Mouse (Mus musculus): ENCODE measurements around the gene Ccl2. TPM values are rescaled to one million over a fixed set of nuclear protein-coding genes. Genes with fewer than 3 reads are reported as not detected.

The Ccl2 gene
- polyA plus RNA-seq, 1 experiment from 2014 or later, result 5.0 TPM

DNA sequence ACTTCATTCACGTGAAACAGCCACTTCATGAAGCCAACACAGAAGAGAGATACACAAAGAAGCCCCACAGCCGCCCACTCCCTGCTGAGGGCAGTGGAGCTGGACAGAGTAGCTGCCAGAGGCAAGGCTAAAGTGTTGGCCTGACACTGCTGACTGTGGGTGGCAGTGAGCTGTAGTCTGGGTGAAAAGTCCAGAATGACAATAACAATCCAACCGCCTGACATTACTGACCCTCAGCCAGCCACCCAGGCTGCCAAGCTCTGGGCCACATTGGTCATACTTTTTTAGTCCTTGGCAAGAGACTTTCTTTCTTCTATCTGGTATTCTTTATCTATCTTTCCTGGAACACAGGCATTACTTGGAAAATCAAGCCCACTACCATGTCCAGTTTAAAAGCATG lies 35.7 kb downstream of the Ccl2 start:
- Histone ChIP-seq H3K4me1 (no peaks in the 10 kb centered on the region), H3K36me3 (no peaks in the 10 kb centered on the region), H3K9ac (no peak overlapping the region), H3K4me2 (replicated peaks) (no peak overlapping the region), H3K27me3 (peaks cover 3% of the 10 kb centered on the region; the same call in 1 of the 2 replicates), H3K4me3 (replicated peaks) (no peak overlapping the region), H3K9me3 (replicated peaks) (no peaks in the 10 kb centered on the region), H3K27ac (replicated peaks) (no peak overlapping the region)
- 80% methylated on average over 3 of the region's 3 CpGs for WGBS
- ATAC-seq (ENCODE audit: insufficient number of reproducible peaks, low FRiP score, low TSS enrichment, low read depth), result no peak

GRCm38 (mm10) chr11:82072374-82072773 lies 37.0 kb downstream of the Ccl2 start:
- H3K4me2 ChIP-seq (replicated peaks), result no peak overlapping the region
- no peak overlapping the region for H3K4me3 ChIP-seq (replicated peaks)
- no peak for ATAC-seq (ENCODE audit: insufficient number of reproducible peaks, low FRiP score, low TSS enrichment, low read depth)
- no peak overlapping the region for H3K27ac ChIP-seq (replicated peaks)
- no peaks in the 10 kb centered on the region for H3K4me1 ChIP-seq
- 68% methylated on average over 1 of the region's 1 CpGs for WGBS
- H3K36me3 ChIP-seq, result no peaks in the 10 kb centered on the region
- H3K9me3 ChIP-seq (replicated peaks), result no peaks in the 10 kb centered on the region
- H3K9ac ChIP-seq, result no peak overlapping the region
- H3K27me3 ChIP-seq, result no peaks in the 10 kb centered on the region

DNA sequence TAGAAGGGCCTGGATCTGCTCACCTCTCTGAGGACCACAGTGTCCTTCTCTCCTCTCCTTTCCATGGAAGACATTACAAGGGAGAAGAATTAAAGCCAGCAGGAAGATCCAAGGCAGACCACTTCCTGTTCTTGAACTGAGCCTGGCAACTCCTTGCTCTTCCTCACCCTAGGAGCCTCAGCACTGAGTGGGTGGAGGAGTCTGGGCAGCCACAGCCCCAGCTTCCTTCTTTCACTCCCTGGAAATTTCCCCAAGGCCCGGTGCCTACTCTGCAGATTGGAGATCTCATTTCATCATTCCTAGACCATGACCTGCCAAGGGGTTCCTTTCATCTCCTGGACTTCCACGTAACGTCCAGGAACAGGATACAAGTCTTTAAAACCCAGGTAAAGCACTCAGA lies 37.6 kb downstream of the Ccl2 start:
- H3K4me3 ChIP-seq (replicated peaks), result no peak overlapping the region
- 72% methylated on average over 3 of the region's 3 CpGs for WGBS
- H3K36me3 ChIP-seq, result no peaks in the 10 kb centered on the region
- no peak overlapping the region for H3K9ac ChIP-seq
- peaks cover 5% of the 10 kb centered on the region for H3K4me1 ChIP-seq
- no peaks in the 10 kb centered on the region for H3K9me3 ChIP-seq (replicated peaks)
- H3K27me3 ChIP-seq, result no peaks in the 10 kb centered on the region
- H3K4me2 ChIP-seq (replicated peaks), result no peak overlapping the region
- no peak for ATAC-seq (ENCODE audit: insufficient number of reproducible peaks, low FRiP score, low TSS enrichment, low read depth)
- no peak overlapping the region for H3K27ac ChIP-seq (replicated peaks)

GRCm38 (mm10) chr11:82073686-82074085 lies 38.3 kb downstream of the Ccl2 start:
- Histone ChIP-seq H3K9me3 (replicated peaks) (no peaks in the 10 kb centered on the region), H3K27me3 (no peaks in the 10 kb centered on the region), H3K4me3 (replicated peaks) (no peak overlapping the region), H3K27ac (replicated peaks) (no peak overlapping the region), H3K9ac (no peak overlapping the region), H3K36me3 (no peaks in the 10 kb centered on the region), H3K4me2 (replicated peaks) (no peak overlapping the region), H3K4me1 (peaks cover 7% of the 10 kb centered on the region)
- no peak for ATAC-seq (ENCODE audit: insufficient number of reproducible peaks, low FRiP score, low TSS enrichment, low read depth)
- WGBS, result 63% methylated on average over 3 of the region's 3 CpGs

GRCm38 (mm10) chr11:82077031-82077430 lies 41.7 kb downstream of the Ccl2 start:
- Histone ChIP-seq H3K9ac (no peak overlapping the region), H3K4me2 (replicated peaks) (no peak overlapping the region), H3K9me3 (replicated peaks) (no peaks in the 10 kb centered on the region), H3K27me3 (no peaks in the 10 kb centered on the region), H3K4me3 (replicated peaks) (no peak overlapping the region), H3K27ac (replicated peaks) (no peak overlapping the region), H3K4me1 (peaks cover 7% of the 10 kb centered on the region), H3K36me3 (no peaks in the 10 kb centered on the region)
- no peak for ATAC-seq (ENCODE audit: insufficient number of reproducible peaks, low FRiP score, low TSS enrichment, low read depth)
- WGBS, result 74% methylated on average over 3 of the region's 3 CpGs

DNA sequence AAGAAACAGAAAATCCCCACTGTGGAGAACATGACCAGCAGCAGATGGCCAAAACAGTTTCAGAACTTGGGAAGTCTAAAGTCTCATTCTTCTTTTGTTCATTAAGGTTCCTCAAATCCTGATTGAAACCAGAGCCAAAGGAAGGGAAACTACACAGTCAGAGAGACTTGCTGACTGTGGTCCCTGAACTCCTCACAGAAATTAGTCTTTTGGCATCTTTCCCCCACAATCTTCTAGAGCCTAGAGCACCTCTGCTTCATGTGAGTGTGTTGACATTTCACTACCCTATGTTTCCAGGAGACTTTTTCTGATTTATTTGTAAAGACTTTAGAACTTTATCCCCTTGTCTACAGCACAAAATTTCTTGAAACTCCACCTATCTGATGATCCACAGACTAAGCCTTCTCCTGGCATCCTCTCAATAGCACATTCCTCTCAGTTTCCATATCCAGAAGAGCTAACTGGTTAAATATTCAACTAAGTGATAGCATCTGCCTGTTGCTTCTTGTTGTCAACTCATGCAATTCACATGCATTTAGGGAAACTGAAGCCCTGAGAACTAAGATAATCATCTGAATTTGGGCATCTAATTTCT lies 42.9 kb downstream of the Ccl2 start:
- H3K27me3 ChIP-seq, result no peaks in the 10 kb centered on the region
- H3K27ac ChIP-seq (replicated peaks), result no peak overlapping the region
- H3K9me3 ChIP-seq (replicated peaks), result no peaks in the 10 kb centered on the region
- no peaks in the 10 kb centered on the region for H3K36me3 ChIP-seq
- H3K9ac ChIP-seq, result no peak overlapping the region
- H3K4me2 ChIP-seq (replicated peaks), result no peak overlapping the region
- ATAC-seq (ENCODE audit: insufficient number of reproducible peaks, low FRiP score, low TSS enrichment, low read depth), result no peak; the same call in 1 of the 2 replicates
- H3K4me1 ChIP-seq, result peaks cover 7% of the 10 kb centered on the region
- no peak overlapping the region for H3K4me3 ChIP-seq (replicated peaks)

DNA sequence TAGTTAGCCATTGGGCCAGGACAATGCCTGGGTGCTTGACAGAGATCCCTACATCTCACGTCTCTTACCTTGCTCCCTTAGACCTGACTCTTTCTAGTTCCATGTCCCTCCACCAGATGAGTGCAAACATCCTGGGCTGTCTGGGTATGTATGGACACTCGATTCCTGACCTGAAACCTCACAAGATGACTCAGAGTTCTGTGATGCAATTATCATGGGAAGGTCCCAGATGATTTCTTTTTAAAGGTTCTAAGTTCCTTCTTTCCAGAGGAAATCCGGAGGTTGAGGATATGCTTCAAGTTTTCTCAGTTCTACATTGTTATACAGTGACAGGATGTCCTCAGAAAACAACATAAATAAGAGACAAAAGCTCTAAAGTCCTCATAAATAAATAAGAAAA lies 45.5 kb downstream of the Ccl2 start:
- H3K4me1 ChIP-seq, result peaks cover 7% of the 10 kb centered on the region
- no peaks in the 10 kb centered on the region for H3K27me3 ChIP-seq
- no peaks in the 10 kb centered on the region for H3K9me3 ChIP-seq (replicated peaks)
- no peaks in the 10 kb centered on the region for H3K36me3 ChIP-seq
- H3K9ac ChIP-seq, result no peak overlapping the region
- H3K4me3 ChIP-seq (replicated peaks), result no peak overlapping the region
- no peak overlapping the region for H3K27ac ChIP-seq (replicated peaks)
- no peak for ATAC-seq (ENCODE audit: insufficient number of reproducible peaks, low FRiP score, low TSS enrichment, low read depth)
- WGBS, result 78% methylated on average over 3 of the region's 3 CpGs
- no peak overlapping the region for H3K4me2 ChIP-seq (replicated peaks)

GRCm38 (mm10) chr11:82084360-82084759 lies 49.0 kb downstream of the Ccl2 start:
- no peak overlapping the region for H3K4me3 ChIP-seq (replicated peaks)
- 86% methylated on average over 3 of the region's 3 CpGs for WGBS
- ATAC-seq (ENCODE audit: insufficient number of reproducible peaks, low FRiP score, low TSS enrichment, low read depth), result no peak
- H3K4me1 ChIP-seq, result no peaks in the 10 kb centered on the region
- H3K9me3 ChIP-seq (replicated peaks), result no peaks in the 10 kb centered on the region
- no peak overlapping the region for H3K4me2 ChIP-seq (replicated peaks)
- no peak overlapping the region for H3K27ac ChIP-seq (replicated peaks)
- no peaks in the 10 kb centered on the region for H3K27me3 ChIP-seq
- H3K9ac ChIP-seq, result no peak overlapping the region
- no peaks in the 10 kb centered on the region for H3K36me3 ChIP-seq

Other genes starting within 250 kb of the Ccl2 start
- 0.05 and 0.15 TPM in 2 replicates for gene 5530401A14Rik, start 174.9 kb upstream of the Ccl2 start, polyA plus RNA-seq (2015; fragmentation: Nextera tagmentation; extraction: Ambion mirVana)
- gene Asic2, start 67.1 kb upstream of the Ccl2 start, polyA plus RNA-seq (2015; fragmentation: Nextera tagmentation; extraction: Ambion mirVana), result 0.35 and 0.50 TPM in 2 replicates
- gene Gm17268, start 3.0 kb downstream of the Ccl2 start, polyA plus RNA-seq (2015; fragmentation: Nextera tagmentation; extraction: Ambion mirVana), result not detected in 2 replicates
- 3.3 and 4.1 TPM in 2 replicates for gene Ccl7, start 10.1 kb downstream of the Ccl2 start, polyA plus RNA-seq (2015; fragmentation: Nextera tagmentation; extraction: Ambion mirVana)
- gene Ccl11, start 22.3 kb downstream of the Ccl2 start, polyA plus RNA-seq (2015; fragmentation: Nextera tagmentation; extraction: Ambion mirVana), result 6.9 and 7.3 TPM in 2 replicates
- gene Ccl12, start 66.3 kb downstream of the Ccl2 start, polyA plus RNA-seq (2015; fragmentation: Nextera tagmentation; extraction: Ambion mirVana), result 6.1 and 6.2 TPM in 2 replicates
- not detected in 2 replicates for gene Ccl8, start 79.6 kb downstream of the Ccl2 start, polyA plus RNA-seq (2015; fragmentation: Nextera tagmentation; extraction: Ambion mirVana)